28 mouse cellular contexts compared by ENCODE assay signal in genomic region chr9:42962506-42962905, GRCm38 (mm10). TPM values are rescaled to one million over a fixed set of nuclear protein-coding genes. Genes with fewer than 3 reads are reported as not detected.
DNase-seq lines count a peak whose midpoint lies in the region; ATAC-seq and TF ChIP-seq lines count a peak whose summit lies in the region.
"Had no signal": no experiment of that assay in that cellular context is flagged by ENCODE, and none has a peak within 500 bp of the region (broad histone marks: within the 10 kb centered on the region; RNA-seq: fewer than 3 reads in every experiment).

No protein-coding gene starts in this region.

- peak; percentile 52 for DNase-seq in kidney, adult 2 months
- DNase-seq in kidney, postnatal 10 days: no peak
- peak; percentile 22 to 54 for DNase-seq in kidney, postnatal 25 days
- no peak for DNase-seq in gastrocnemius, postnatal 4 days (ENCODE audit: low spot score in 2 of 2)
- DNase-seq: adrenal gland, postnatal 14 days; cerebellum, adult 2 months; cerebellum, postnatal 25 days; gastrocnemius, adult 2 months; heart, postnatal 4 days; lung, adult 18-20 months; lung, postnatal 14 days; thymus, adult 18-20 months; thymus, postnatal 4 days had no signal

- no peak overlapping the region for H3K4me3 ChIP-seq in kidney, adult 2 months (ENCODE audit: insufficient read depth, low read depth, low read length)
- H3K4me3 ChIP-seq in hindbrain, embryonic 16.5 days (ENCODE audit: low read length): no peak overlapping the region
- no peak overlapping the region for H3K4me3 ChIP-seq in forebrain, embryonic 15.5 days
- H3K4me3 ChIP-seq: embryonic facial prominence, embryonic 12.5 days; erythroblast, embryonic 14.5 days; forebrain, embryonic 12.5 days; gastrocnemius, adult 2 months; heart, embryonic 15.5 days; limb, embryonic 13.5 days; liver, embryonic 12.5 days; neural tube, embryonic 15.5 days; stomach, embryonic 15.5 days had no signal

- no peak overlapping the region for H3K9ac ChIP-seq in hindbrain, embryonic 16.5 days (ENCODE audit: low read depth, low read length)
- H3K9ac ChIP-seq in forebrain, embryonic 15.5 days (replicated peaks): no peak overlapping the region
- H3K9ac ChIP-seq: embryonic facial prominence, embryonic 12.5 days; forebrain, embryonic 12.5 days; heart, embryonic 15.5 days; limb, embryonic 13.5 days; liver, embryonic 12.5 days; neural tube, embryonic 15.5 days; stomach, embryonic 15.5 days had no signal

- H3K36me3 ChIP-seq in kidney, adult 2 months (ENCODE audit: control insufficient read depth, insufficient read depth, low read length): 0 out of 2 replicates have a peak, but pooled peaks cover 1% of the 10 kb centered on the region
- peaks cover 6% of the 10 kb centered on the region; the same call in 1 of the 2 replicates for H3K36me3 ChIP-seq in hindbrain, embryonic 16.5 days (ENCODE audit: control insufficient read depth, insufficient read depth, low read length)
- peaks cover 12% of the 10 kb centered on the region for H3K36me3 ChIP-seq in forebrain, embryonic 15.5 days

- 0 out of 2 replicates have a peak, but pooled peaks have one; percentile 23 for ATAC-seq in erythroblast, adult 5-6 weeks (replicated peaks; ENCODE audit: low FRiP score, poor library complexity, severe bottlenecking)
- ATAC-seq in hindbrain, embryonic 16.5 days: 0 out of 2 replicates have a peak, but pooled peaks have one; percentile 10
- ATAC-seq in forebrain, embryonic 15.5 days (replicated peaks): no peak
- ATAC-seq: intestine, postnatal 0 days; liver, embryonic 12.5 days had no signal

- 63% methylated on average over 6 of the region's 6 CpGs for WGBS in kidney, adult 2 months
- 74% methylated on average over 6 of the region's 6 CpGs for WGBS in hindbrain, embryonic 16.5 days
- 90% methylated on average over 6 of the region's 6 CpGs for WGBS in forebrain, embryonic 15.5 days

- no peaks in the 10 kb centered on the region for H3K4me1 ChIP-seq in kidney, adult 2 months (ENCODE audit: control insufficient read depth, insufficient read depth, low read length)
- H3K4me1 ChIP-seq in hindbrain, embryonic 16.5 days (ENCODE audit: control insufficient read depth, insufficient read depth, low read depth, low read length): peaks cover 4% of the 10 kb centered on the region; the same call in 1 of the 2 replicates
- peaks cover 9% of the 10 kb centered on the region for H3K4me1 ChIP-seq in forebrain, embryonic 15.5 days
- H3K4me1 ChIP-seq: forebrain, embryonic 12.5 days; heart, embryonic 15.5 days; liver, embryonic 12.5 days had no signal

- TF ChIP-seq POLR2A in kidney, adult 2 months (IDR thresholded peaks at IDR 0.05; ENCODE audit: low read depth, low read length): no peak

- H3K4me2 ChIP-seq in hindbrain, embryonic 16.5 days (ENCODE audit: low read length): no peak overlapping the region
- H3K4me2 ChIP-seq in forebrain, embryonic 15.5 days (replicated peaks): no peak overlapping the region
- H3K4me2 ChIP-seq: embryonic facial prominence, embryonic 12.5 days; forebrain, embryonic 12.5 days; heart, embryonic 15.5 days; limb, embryonic 13.5 days; liver, embryonic 12.5 days; neural tube, embryonic 15.5 days; stomach, embryonic 15.5 days had no signal

- TF ChIP-seq CTCF in kidney, adult 2 months (conservative IDR thresholded peaks at IDR 0.05; ENCODE audit: insufficient read depth, insufficient read length, low read depth, low read length): no peak

- H3K9me3 ChIP-seq in hindbrain, embryonic 16.5 days (ENCODE audit: control insufficient read depth, low read length): no peaks in the 10 kb centered on the region
- no peaks in the 10 kb centered on the region for H3K9me3 ChIP-seq in forebrain, embryonic 15.5 days
- H3K9me3 ChIP-seq: embryonic facial prominence, embryonic 12.5 days; forebrain, embryonic 12.5 days; heart, embryonic 15.5 days; limb, embryonic 13.5 days; liver, embryonic 12.5 days; neural tube, embryonic 15.5 days; stomach, embryonic 15.5 days had no signal

- no peak overlapping the region for H3K27ac ChIP-seq in kidney, adult 2 months (ENCODE audit: insufficient read depth, low read depth, low read length)
- no peak overlapping the region for H3K27ac ChIP-seq in hindbrain, embryonic 16.5 days (ENCODE audit: low read depth, low read length)
- H3K27ac ChIP-seq in forebrain, embryonic 15.5 days (replicated peaks): no peak overlapping the region
- H3K27ac ChIP-seq: embryonic facial prominence, embryonic 12.5 days; forebrain, embryonic 12.5 days; gastrocnemius, adult 2 months; heart, embryonic 15.5 days; limb, embryonic 13.5 days; liver, embryonic 12.5 days; stomach, embryonic 15.5 days had no signal

- no peaks in the 10 kb centered on the region for H3K27me3 ChIP-seq in kidney, adult 2 months (replicated peaks; ENCODE audit: control insufficient read depth, insufficient read depth, low read length)
- H3K27me3 ChIP-seq in hindbrain, embryonic 16.5 days (replicated peaks; ENCODE audit: control insufficient read depth, insufficient read depth, low read length): no peaks in the 10 kb centered on the region
- no peaks in the 10 kb centered on the region for H3K27me3 ChIP-seq in forebrain, embryonic 15.5 days
- H3K27me3 ChIP-seq: embryonic facial prominence, embryonic 12.5 days; forebrain, embryonic 12.5 days; heart, embryonic 15.5 days; limb, embryonic 13.5 days; liver, embryonic 12.5 days; neural tube, embryonic 15.5 days; stomach, embryonic 15.5 days had no signal

RNA-seq across cellular contexts. Expression of gene Grik4, which starts 18.2 kb away (rescaled TPM):
- 0.05 and 0.11 TPM in 2 replicates for polyA plus RNA-seq in kidney, adult 2 months (2012; rRNA removed)
- total RNA-seq in erythroblast, adult 5-6 weeks (2015; ENCODE audit: low replicate concordance): not detected in 2 replicates
- total RNA-seq in erythroblast, adult 5-6 weeks (2017; ENCODE audit: low replicate concordance): not detected in 2 replicates
- 11.4 and 12.0 TPM in 2 replicates for polyA plus RNA-seq in hindbrain, embryonic 16.5 days (2015; fragmentation: Nextera tagmentation; extraction: Ambion mirVana)
- under 1 TPM; 0.41 to 0.54 TPM for total RNA-seq in gastrocnemius, postnatal 4 days (2021)
- polyA plus RNA-seq in forebrain, embryonic 15.5 days (2015; fragmentation: Nextera tagmentation; extraction: Ambion mirVana): 3.8 and 4.4 TPM in 2 replicates
- total RNA-seq: megakaryocyte, adult 5-6 weeks; MEL had no signal
- polyA plus RNA-seq: C2C12; erythroblast, embryonic 14.5 days had no signal

Comparison
In these comparisons a context has a peak if more than half of its experiments do, and no peak if none do; other contexts are left out.
1. DNase-seq: peak in kidney, adult 2 months (single experiment) and kidney, postnatal 25 days (2 of 2); none in kidney, postnatal 10 days (single experiment) and gastrocnemius, postnatal 4 days (0 of 2).